Mouse (Mus musculus) MEL (cell line): Measurements from ENCODE around the gene Ifnar2. TPM values are rescaled to one million over a fixed set of nuclear protein-coding genes. Genes with fewer than 3 reads are reported as not detected.

ENCODE experiments used
- DNase-seq: peaks from one replicate; pipeline ENCODE4 v3.0.0; 2011; ENCODE audit warnings: low read depth, low spot score
- H3K27ac ChIP-seq: 2 replicates; pipeline ENCODE4 v1.5.1; 2012; ENCODE audit warnings: low read depth, mild to moderate bottlenecking, control low read depth, low read length, moderate library complexity; ENCODE audit not compliant: control insufficient read depth
- H3K27me3 ChIP-seq, 2 experiments: fragments of 150-350 bp in 1 of 2; sonication (generic) in 1 of 2; 2 replicates each; pipeline ENCODE4 v1.6.1; 2012; ENCODE audit warnings: low read length in 2 of 2, mild to moderate bottlenecking in 2 of 2, improper control_type of control experiment in 1 of 2, moderate library complexity in 1 of 2; ENCODE audit not compliant: insufficient read depth in 2 of 2, control insufficient read depth in 1 of 2
- H3K36me3 ChIP-seq, 2 experiments: 2 replicates each; pipeline ENCODE4 v1.6.1; 2012 to 2014; ENCODE audit warnings: low read length in 2 of 2, improper control_type of control experiment in 1 of 2, inconsistent platforms in 1 of 2, mild to moderate bottlenecking in 1 of 2; ENCODE audit not compliant: insufficient read depth in 2 of 2, control insufficient read depth in 1 of 2
- H3K4me1 ChIP-seq, 2 experiments: fragments of 150-350 bp in 1 of 2; sonication (generic) in 1 of 2; 2 replicates each; pipeline ENCODE4 v1.6.1; 2012; ENCODE audit warnings: low read length in 2 of 2, improper control_type of control experiment in 1 of 2, mild to moderate bottlenecking in 1 of 2; ENCODE audit not compliant: insufficient read depth in 2 of 2, control insufficient read depth in 1 of 2
- H3K4me3 ChIP-seq, 2 experiments: fragments of 150-350 bp in 1 of 2; sonication (generic) in 1 of 2; 2 replicates each; pipeline ENCODE4 v1.5.1; 2012; ENCODE audit warnings: low read depth in 2 of 2, low read length in 2 of 2, mild to moderate bottlenecking in 2 of 2, moderate library complexity in 2 of 2, control low read depth in 1 of 2, improper control_type of control experiment in 1 of 2; ENCODE audit not compliant: control insufficient read depth in 1 of 2, insufficient read depth in 1 of 2
- H3K79me2 ChIP-seq: 2 replicates; pipeline ENCODE4 v1.6.1; 2012; ENCODE audit warnings: mild to moderate bottlenecking, low read length, moderate library complexity; ENCODE audit not compliant: control insufficient read depth, poor library complexity, insufficient read depth
- H3K9ac ChIP-seq: 2 replicates; pipeline ENCODE4 v1.6.1; 2012; ENCODE audit warnings: low read depth, mild to moderate bottlenecking, control low read depth, low read length, moderate library complexity; ENCODE audit not compliant: control insufficient read depth, poor library complexity, severe bottlenecking
- H3K9me3 ChIP-seq: fragments of 150-350 bp; sonication (generic); replicated peaks from 2 replicates; pipeline ENCODE4 v1.6.1; 2012; ENCODE audit warnings: mild to moderate bottlenecking, low read length, improper control_type of control experiment, moderate library complexity; ENCODE audit not compliant: insufficient read depth
- CHD1 ChIP-seq: IDR thresholded peaks from 2 replicates; pipeline ENCODE4 v1.6.1; 2012; ENCODE audit warnings: low read depth, mild to moderate bottlenecking, inconsistent platforms, low read length, improper control_type of control experiment
- CTCF ChIP-seq, 3 experiments: IDR thresholded peaks in 2 of 3; conservative IDR thresholded peaks in 1 of 3; 2 replicates each; pipeline ENCODE4 v1.5.1; 2011 to 2012; ENCODE audit warnings: low read length in 3 of 3, low read depth in 2 of 3, mild to moderate bottlenecking in 2 of 3, improper control_type of control experiment in 1 of 3, inconsistent platforms in 1 of 3, mixed read lengths in 1 of 3, moderate library complexity in 1 of 3; ENCODE audit not compliant: control insufficient read depth in 1 of 3, insufficient read depth in 1 of 3, poor library complexity in 1 of 3, severe bottlenecking in 1 of 3
- MAX ChIP-seq: IDR thresholded peaks from 2 replicates; pipeline ENCODE4 v1.6.1; 2011; ENCODE audit warnings: low read length, improper control_type of control experiment
- MXI1 ChIP-seq: IDR thresholded peaks from 2 replicates; pipeline ENCODE4 v1.6.1; 2011; ENCODE audit warnings: mild to moderate bottlenecking, low read depth, low read length, improper control_type of control experiment
- MYC ChIP-seq: IDR thresholded peaks from 2 replicates; pipeline ENCODE4 v1.6.1; 2011; ENCODE audit warnings: low read depth, mild to moderate bottlenecking, low read length, improper control_type of control experiment, moderate library complexity
- TBP ChIP-seq: IDR thresholded peaks from 2 replicates; pipeline ENCODE4 v1.8.0; 2011; ENCODE audit warnings: low read depth, low read length, improper control_type of control experiment
- UBTF ChIP-seq: IDR thresholded peaks from 2 replicates; pipeline ENCODE4 v1.6.1; 2012; ENCODE audit warnings: low read depth, mild to moderate bottlenecking, inconsistent platforms, low read length, improper control_type of control experiment, moderate library complexity, borderline replicate concordance; ENCODE audit not compliant: insufficient read depth
- USF2 ChIP-seq, 2 experiments: IDR thresholded peaks; 2 replicates each; pipeline ENCODE4 v1.6.1; 2011 to 2012; ENCODE audit warnings: improper control_type of control experiment in 2 of 2, low read length in 2 of 2, borderline replicate concordance in 1 of 2, inconsistent platforms in 1 of 2, low read depth in 1 of 2, mild to moderate bottlenecking in 1 of 2; ENCODE audit not compliant: insufficient read depth in 1 of 2
- ZKSCAN1 ChIP-seq: IDR thresholded peaks from 2 replicates; pipeline ENCODE4 v1.6.1; 2012; ENCODE audit warnings: low read depth, mild to moderate bottlenecking, inconsistent platforms, low read length, improper control_type of control experiment, moderate library complexity
- ZMIZ1 ChIP-seq: IDR thresholded peaks from 2 replicates; pipeline ENCODE4 v1.6.1; 2012; ENCODE audit warnings: low read depth, mild to moderate bottlenecking, inconsistent platforms, low read length, improper control_type of control experiment, moderate library complexity
- polyA plus RNA-seq, 2 experiments: library from polyadenylated mRNA; stranded (reverse) in 1 of 2; unstranded in 1 of 2; fragments of >175 nt in 1 of 2; fragments of >200 nt in 1 of 2; gene quantifications; 2 replicates each; pipeline versions ENCODE4 v1.2.1 to v1.2.4; 2012; ENCODE audit warnings: low replicate concordance in 2 of 2, low read depth in 1 of 2; ENCODE audit not compliant: insufficient read length in 2 of 2, insufficient read depth in 1 of 2, missing spikeins in 1 of 2
- total RNA-seq: library from RNA; depleted of rRNA; stranded (reverse); fragments of 300-350 nt; gene quantifications from 2 replicates; pipeline ENCODE4 v1.2.3, GENCODE M21; 2012

Gene Ifnar2
- total and polyA plus RNA-seq, 3 experiments = 21.8 to 38.3 TPM; not detected in 1

DNA sequence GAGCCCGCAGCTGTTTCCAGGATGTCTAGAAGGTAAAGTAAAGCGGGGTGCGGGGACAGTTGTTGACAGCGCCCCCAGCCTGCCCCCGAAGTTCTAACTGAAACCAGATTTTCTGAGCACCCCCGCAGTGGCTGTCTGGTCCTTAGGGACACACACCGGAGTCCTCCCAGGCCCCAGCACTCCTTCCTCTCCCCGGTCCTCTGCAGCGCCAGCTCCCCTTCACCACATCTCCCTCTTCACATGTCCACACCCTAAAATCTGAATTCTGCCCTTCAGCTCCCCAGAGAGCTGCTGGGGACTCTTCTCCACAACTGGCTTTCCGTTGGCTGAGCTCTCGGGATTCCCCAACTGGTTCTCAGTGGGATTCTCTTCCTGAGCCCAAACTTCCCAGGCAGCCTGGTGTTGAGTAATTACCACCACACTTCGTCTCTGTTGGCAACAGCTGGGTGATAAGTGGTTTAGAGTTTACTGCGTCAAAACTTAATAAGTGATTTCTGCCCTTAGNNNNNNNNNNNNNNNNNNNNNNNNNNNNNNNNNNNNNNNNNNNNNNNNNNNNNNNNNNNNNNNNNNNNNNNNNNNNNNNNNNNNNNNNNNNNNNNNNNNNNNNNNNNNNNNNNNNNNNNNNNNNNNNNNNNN lies 34.1 kb downstream of the Ifnar2 start:
- DNase-seq = peak; percentile 54
- Histone ChIP-seq H3K9ac (peak overlapping the region; percentile 86), H3K27me3 (no peaks in the 10 kb centered on the region), H3K36me3 (peaks cover 0 to 13% of the 10 kb centered on the region in 2 experiments; a peak in 2 of 4 replicates), H3K79me2 (peaks cover 4% of the 10 kb centered on the region; the same call in 1 of the 2 replicates), H3K4me1 (peaks cover 6 to 13% of the 10 kb centered on the region in 2 experiments; a peak in 2 of 4 replicates), H3K27ac (peak overlapping the region; percentile 42), H3K4me3 (peak overlapping the region; percentile 82 to 91), H3K9me3 (no peaks in the 10 kb centered on the region)
- TF ChIP-seq MXI1 = 0 out of 2 replicates have a peak, but pooled peaks have one; percentile 5
- TF ChIP-seq USF2 (IDR thresholded peaks at IDR 0.05; ENCODE audit: borderline replicate concordance in 1 of 2, insufficient read depth in 1 of 2, low read depth in 1 of 2, low read length in 2 of 2) = no peak
- TF ChIP-seq MYC = 0 out of 2 replicates have a peak, but pooled peaks have one; percentile 18
- TF ChIP-seq CTCF (IDR thresholded peaks at IDR 0.05 in 2 of 3, conservative IDR thresholded peaks at IDR 0.05 in 1 of 3; ENCODE audit: control insufficient read depth in 1 of 3, insufficient read depth in 1 of 3, low read depth in 2 of 3, low read length in 3 of 3, poor library complexity in 1 of 3, severe bottlenecking in 1 of 3) = peak in 1 of 3 experiments; percentile 22; a peak in 1 of 6 replicates

DNA sequence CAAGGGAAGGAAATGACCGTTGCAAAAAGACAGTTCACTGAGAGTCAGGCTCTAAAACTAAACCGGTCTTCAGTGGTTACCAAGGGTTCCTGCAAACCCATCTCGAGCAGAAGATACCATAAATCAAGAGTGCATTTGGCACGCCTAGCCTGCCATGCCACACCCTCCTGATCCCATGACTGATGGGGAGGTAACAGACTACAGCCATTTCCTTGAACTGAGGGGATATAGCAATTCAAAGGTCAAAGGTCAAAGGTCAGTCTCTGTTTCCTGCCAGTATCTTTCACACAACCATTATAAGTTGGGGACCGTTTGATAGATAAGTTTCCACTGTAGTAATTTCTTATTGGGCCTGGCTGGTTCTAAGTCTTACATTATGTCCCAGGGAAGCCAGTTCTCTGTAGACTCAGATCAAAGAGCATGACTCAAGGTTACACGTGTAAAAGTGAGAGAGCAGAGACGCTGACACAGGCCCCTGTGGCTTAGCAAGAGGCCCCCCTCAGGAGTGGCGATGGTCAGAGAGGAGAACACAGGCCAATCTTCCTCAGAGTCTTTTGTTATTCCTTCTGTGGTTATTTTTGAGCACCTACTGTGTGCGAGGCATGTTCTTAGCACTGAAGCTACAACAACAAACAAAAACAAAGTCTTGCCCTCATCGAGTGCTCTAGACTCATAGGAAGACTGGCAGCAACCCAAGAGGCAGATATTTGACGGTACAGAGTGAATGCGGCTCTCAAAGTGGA lies 40.7 kb downstream of the Ifnar2 start:
- Histone ChIP-seq H3K36me3 (peaks cover 4% of the 10 kb centered on the region in 2 experiments; a peak in 3 of 4 replicates), H3K4me1 (peaks cover 5 to 6% of the 10 kb centered on the region in 2 experiments; a peak in 1 of 4 replicates), H3K9me3 (no peaks in the 10 kb centered on the region), H3K4me3 (no peak overlapping the region), H3K9ac (no peak overlapping the region), H3K27ac (no peak overlapping the region), H3K27me3 (no peaks in the 10 kb centered on the region), H3K79me2 (no peaks in the 10 kb centered on the region)
- DNase-seq = no peak
- TF ChIP-seq CHD1 = no peak
- TF ChIP-seq TBP = no peak
- no peak for TF ChIP-seq ZMIZ1
- TF ChIP-seq MAX = no peak
- TF ChIP-seq UBTF = no peak
- 0 out of 2 replicates have a peak, but pooled peaks have one; percentile 30 for TF ChIP-seq ZKSCAN1
